Mouse (Mus musculus) forebrain, embryonic 16.5 days (tissue): ENCODE measurements around the gene Fam221a. TPM values are rescaled to one million over a fixed set of nuclear protein-coding genes. Genes with fewer than 3 reads are reported as not detected.

Experiments
- ATAC-seq: fragments of 200-750 bp; cut with Nextera tagmentation; 2 replicates; pipeline ENCODE4 v1.8.0; 2017; ENCODE audit warnings: mild to moderate bottlenecking, moderate library complexity
- H3K27ac ChIP-seq: fragments of 300-500 bp; sonication (generic); 2 replicates; pipeline ENCODE4 v1.5.1; 2014; ENCODE audit warnings: low read length, control low read depth
- H3K27me3 ChIP-seq: fragments of 300-500 bp; sonication (generic); replicated peaks from 2 replicates; pipeline ENCODE4 v1.6.1; 2014; ENCODE audit warnings: low read length; ENCODE audit not compliant: control insufficient read depth, insufficient read depth
- H3K36me3 ChIP-seq: fragments of 300-500 bp; sonication (generic); 2 replicates; pipeline ENCODE4 v1.6.1; 2014; ENCODE audit not compliant: control insufficient read depth, insufficient read depth
- H3K4me1 ChIP-seq: fragments of 300-500 bp; sonication (generic); replicated peaks from 2 replicates; pipeline ENCODE4 v1.6.1; 2014; ENCODE audit warnings: low read length; ENCODE audit not compliant: control insufficient read depth, insufficient read depth
- H3K4me2 ChIP-seq: fragments of 300-500 bp; sonication (generic); 2 replicates; pipeline ENCODE4 v1.6.1; 2014; ENCODE audit warnings: mild to moderate bottlenecking, low read length, control low read depth
- H3K4me3 ChIP-seq: fragments of 300-500 bp; sonication (generic); replicated peaks from 2 replicates; pipeline ENCODE4 v1.5.1; 2014; ENCODE audit warnings: mild to moderate bottlenecking, low read length, control low read depth
- H3K9ac ChIP-seq: fragments of 300-500 bp; sonication (generic); replicated peaks from 2 replicates; pipeline ENCODE4 v1.6.1; 2014; ENCODE audit warnings: low read depth, low read length, control low read depth
- H3K9me3 ChIP-seq: fragments of 300-500 bp; sonication (generic); 2 replicates; pipeline ENCODE4 v1.6.1; 2016; ENCODE audit warnings: low read length; ENCODE audit not compliant: control insufficient read depth
- WGBS: fragments of 180-500 bp; shearing (Covaris S2); extraction: QIAGEN DNeasy Blood & Tissue Kit; methylation state at CpG from one replicate; pipeline ENCODE4 v1.1.7; 2014; 5-methylcytosine and 5-hydroxymethylcytosine counted together
- polyA plus RNA-seq: library from polyadenylated mRNA; unstranded; fragments of >200 nt; fragmentation: Nextera tagmentation; extraction: Ambion mirVana; gene quantifications from 2 replicates; pipeline ENCODE4 v1.2.1, GENCODE M21; 2015

Fam221a gene
- polyA plus RNA-seq, 1 experiment from 2014 or later: 5.6 TPM

- no peak overlapping the region for H3K4me3 ChIP-seq
- no peaks in the 10 kb centered on the region for H3K9me3 ChIP-seq
- H3K27me3 ChIP-seq: no peaks in the 10 kb centered on the region
- H3K9ac ChIP-seq: no peak overlapping the region
- no peaks in the 10 kb centered on the region for H3K4me1 ChIP-seq
- no peak for ATAC-seq
- 73% methylated on average over 5 of the region's 5 CpGs for WGBS
- no peaks in the 10 kb centered on the region for H3K36me3 ChIP-seq
- H3K4me2 ChIP-seq: no peak overlapping the region
- no peak overlapping the region for H3K27ac ChIP-seq
These were observed 36.0 kb upstream of the Fam221a start for GRCm38 (mm10) chr6:49331369-49332059.

DNA sequence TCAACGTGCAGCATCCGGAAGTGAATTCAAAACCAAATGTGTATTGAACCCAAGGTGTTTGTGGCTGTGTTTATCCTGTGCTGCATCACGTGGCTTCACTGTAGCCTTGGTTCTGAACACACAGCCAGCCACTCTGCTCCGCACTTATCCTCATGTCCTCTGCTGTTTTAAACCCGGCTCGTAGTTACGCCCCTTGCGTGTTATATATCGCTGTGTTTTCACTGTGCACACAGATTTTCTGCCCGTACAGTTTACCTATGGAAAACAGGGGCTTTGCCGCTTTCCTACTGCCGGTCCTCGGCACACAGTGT lies 35.5 kb upstream of the Fam221a start:
- no peak for ATAC-seq
- no peak overlapping the region for H3K4me2 ChIP-seq
- 66% methylated on average over 13 of the region's 13 CpGs for WGBS
- no peaks in the 10 kb centered on the region for H3K27me3 ChIP-seq
- H3K4me3 ChIP-seq: no peak overlapping the region
- no peaks in the 10 kb centered on the region for H3K4me1 ChIP-seq
- no peaks in the 10 kb centered on the region for H3K36me3 ChIP-seq
- no peaks in the 10 kb centered on the region for H3K9me3 ChIP-seq
- H3K27ac ChIP-seq: no peak overlapping the region
- no peak overlapping the region for H3K9ac ChIP-seq

DNA sequence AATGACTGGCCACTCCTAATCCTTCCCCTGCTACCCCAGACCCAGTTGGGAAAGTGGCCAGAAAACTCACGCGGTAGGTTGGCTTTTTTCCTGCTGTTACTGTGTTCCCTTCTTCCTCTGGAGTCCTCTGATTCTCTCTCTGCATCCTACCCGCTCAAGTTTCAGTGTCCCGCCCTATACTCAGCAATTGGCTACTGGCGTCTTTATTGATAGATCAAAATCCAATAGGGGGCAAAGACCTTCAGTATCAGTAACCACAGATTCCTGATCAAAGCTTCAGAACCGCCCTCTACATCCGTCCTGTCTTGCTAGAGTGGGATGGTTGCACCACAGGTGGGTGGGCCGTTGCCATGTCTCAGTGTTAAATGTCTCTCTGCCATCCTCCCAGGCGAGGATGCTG lies 29.0 kb upstream of the Fam221a start:
- H3K9ac ChIP-seq: no peak overlapping the region
- H3K9me3 ChIP-seq: no peaks in the 10 kb centered on the region
- H3K27ac ChIP-seq: no peak overlapping the region
- H3K4me3 ChIP-seq: no peak overlapping the region
- H3K27me3 ChIP-seq: no peaks in the 10 kb centered on the region
- no peaks in the 10 kb centered on the region for H3K4me1 ChIP-seq
- no peak overlapping the region for H3K4me2 ChIP-seq
- no peaks in the 10 kb centered on the region for H3K36me3 ChIP-seq
- WGBS: 13% methylated on average over 9 of the region's 9 CpGs
- no peak for ATAC-seq

GRCm38 (mm10) chr6:49339145-49339544 lies 28.4 kb upstream of the Fam221a start:
- ATAC-seq: no peak
- Histone ChIP-seq H3K27ac (no peak overlapping the region), H3K9me3 (no peaks in the 10 kb centered on the region), H3K36me3 (no peaks in the 10 kb centered on the region), H3K27me3 (no peaks in the 10 kb centered on the region), H3K4me2 (no peak overlapping the region), H3K9ac (no peak overlapping the region), H3K4me1 (no peaks in the 10 kb centered on the region), H3K4me3 (no peak overlapping the region)
- 33% methylated on average over 6 of the region's 6 CpGs for WGBS

GRCm38 (mm10) chr6:49343737-49344469 lies 23.6 kb upstream of the Fam221a start:
- Histone ChIP-seq H3K27ac (no peak overlapping the region), H3K4me3 (no peak overlapping the region), H3K36me3 (no peaks in the 10 kb centered on the region), H3K4me2 (no peak overlapping the region), H3K27me3 (no peaks in the 10 kb centered on the region), H3K9me3 (no peaks in the 10 kb centered on the region), H3K4me1 (no peaks in the 10 kb centered on the region), H3K9ac (no peak overlapping the region)
- ATAC-seq: no peak
- 76% methylated on average over 14 of the region's 14 CpGs for WGBS

- no peak overlapping the region for H3K4me2 ChIP-seq
- H3K36me3 ChIP-seq: no peaks in the 10 kb centered on the region
- WGBS: 92% methylated on average over 7 of the region's 7 CpGs
- ATAC-seq: no peak
- H3K4me3 ChIP-seq: no peak overlapping the region
- no peaks in the 10 kb centered on the region for H3K4me1 ChIP-seq
- no peaks in the 10 kb centered on the region for H3K9me3 ChIP-seq
- H3K27me3 ChIP-seq: no peaks in the 10 kb centered on the region
- no peak overlapping the region for H3K9ac ChIP-seq
- no peak overlapping the region for H3K27ac ChIP-seq
These were observed 17.7 kb upstream of the Fam221a start for GRCm38 (mm10) chr6:49349826-49350225.

GRCm38 (mm10) chr6:49354613-49355012 lies 12.9 kb upstream of the Fam221a start:
- Histone ChIP-seq H3K36me3 (no peaks in the 10 kb centered on the region), H3K9me3 (no peaks in the 10 kb centered on the region), H3K4me3 (no peak overlapping the region), H3K27me3 (no peaks in the 10 kb centered on the region), H3K27ac (no peak overlapping the region), H3K9ac (no peak overlapping the region), H3K4me2 (no peak overlapping the region), H3K4me1 (no peaks in the 10 kb centered on the region)
- ATAC-seq: no peak
- WGBS: 94% methylated on average over 3 of the region's 3 CpGs

DNA sequence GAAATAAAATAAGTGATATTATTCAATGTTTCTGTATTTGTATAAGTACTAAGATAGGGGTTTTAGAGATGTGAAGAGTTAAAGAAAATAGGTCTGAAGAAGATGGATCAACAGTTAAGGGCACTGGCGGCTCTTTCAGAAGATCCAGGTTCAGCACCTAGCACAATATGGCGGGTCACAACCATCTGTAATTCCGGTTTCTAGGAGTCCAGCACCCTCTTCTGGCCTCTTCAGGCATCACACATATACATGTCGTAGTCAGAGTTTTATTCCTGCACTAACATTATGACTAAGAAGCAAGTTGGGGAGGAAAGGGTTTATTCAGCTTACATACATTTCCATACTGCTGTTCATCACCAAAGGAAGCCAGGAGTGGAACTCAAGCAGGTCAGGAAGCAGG lies 12.4 kb upstream of the Fam221a start:
- Histone ChIP-seq H3K4me1 (no peaks in the 10 kb centered on the region), H3K27me3 (no peaks in the 10 kb centered on the region), H3K27ac (no peak overlapping the region), H3K4me2 (no peak overlapping the region), H3K9me3 (no peaks in the 10 kb centered on the region), H3K36me3 (no peaks in the 10 kb centered on the region), H3K9ac (no peak overlapping the region), H3K4me3 (no peak overlapping the region)
- ATAC-seq: no peak
- 73% methylated on average over 4 of the region's 4 CpGs for WGBS

DNA sequence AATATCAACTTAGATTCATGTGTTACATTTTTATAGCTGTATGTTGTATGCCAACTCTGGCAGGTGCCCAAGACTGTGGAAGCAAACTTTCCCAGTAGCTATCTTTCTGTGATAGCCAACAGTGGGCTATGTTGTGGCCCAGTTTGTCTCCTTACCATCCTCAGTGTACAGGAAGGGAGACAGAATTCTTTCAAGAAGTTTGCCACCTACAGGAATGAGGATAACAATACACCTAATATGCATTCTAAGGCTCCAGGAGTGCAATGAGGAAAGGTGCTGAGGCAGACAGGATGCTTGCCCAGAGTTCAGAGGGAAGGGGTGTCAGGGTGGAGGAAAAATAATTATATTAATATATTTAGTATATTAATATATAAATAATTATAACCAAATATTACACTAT lies 7.1 kb upstream of the Fam221a start:
- no peaks in the 10 kb centered on the region for H3K36me3 ChIP-seq

More for the DNA sequence above, 7.1 kb upstream of the Fam221a start:
- Histone ChIP-seq H3K4me1 (no peaks in the 10 kb centered on the region), H3K27ac (no peak overlapping the region), H3K4me3 (no peak overlapping the region), H3K27me3 (no peaks in the 10 kb centered on the region), H3K9me3 (no peaks in the 10 kb centered on the region), H3K9ac (no peak overlapping the region), H3K4me2 (no peak overlapping the region)
- ATAC-seq: no peak
